Comparison of ENCODE assay signal across 9 mouse cellular contexts in genomic region chr7:63855283-63855682, GRCm38 (mm10).
A peak's percentile ranks its signal among the peaks of the same experiment; 100 is the strongest.
DNase-seq lines count a peak whose midpoint lies in the region; ATAC-seq and TF ChIP-seq lines count a peak whose summit lies in the region.
"Had no signal": no experiment of that assay in that cellular context is flagged by ENCODE, and none has a peak within 500 bp of the region (broad histone marks: within the 10 kb centered on the region; RNA-seq: fewer than 3 reads in every experiment).

No protein-coding gene starts in this region.

- no peaks in the 10 kb centered on the region for H3K36me3 ChIP-seq in intestine, postnatal 0 days (ENCODE audit: control insufficient read depth, insufficient read depth)
- H3K36me3 ChIP-seq in intestine, embryonic 15.5 days: no peaks in the 10 kb centered on the region

- 67% methylated on average over 4 of the region's 4 CpGs for WGBS in intestine, postnatal 0 days
- 62% methylated on average over 4 of the region's 4 CpGs for WGBS in intestine, embryonic 15.5 days
- 85% methylated on average over 4 of the region's 4 CpGs for WGBS in olfactory bulb, adult 2 months

- no peak for TF ChIP-seq POLR2A in olfactory bulb, adult 2 months (IDR thresholded peaks at IDR 0.05; ENCODE audit: insufficient read depth, low read depth, low read length)

- no peak for ATAC-seq in intestine, postnatal 0 days
- ATAC-seq in intestine, embryonic 15.5 days: no peak

- H3K9me3 ChIP-seq in intestine, postnatal 0 days (ENCODE audit: control insufficient read depth): no peaks in the 10 kb centered on the region
- H3K9me3 ChIP-seq in intestine, embryonic 15.5 days: no peaks in the 10 kb centered on the region

- H3K4me3 ChIP-seq in intestine, postnatal 0 days (ENCODE audit: low read depth, low read length): no peak overlapping the region
- H3K4me3 ChIP-seq in intestine, embryonic 15.5 days (replicated peaks): no peak overlapping the region
- H3K4me3 ChIP-seq in olfactory bulb, adult 2 months (ENCODE audit: insufficient read depth, low read depth, low read length): no peak overlapping the region
- H3K4me3 ChIP-seq: erythroblast, embryonic 14.5 days had no signal

- DNase-seq in adrenal gland, adult 2 months: peak; percentile 83
- DNase-seq in embryo, embryonic 11.5 days (ENCODE audit: low read depth, low spot score): peak; percentile 26
- DNase-seq in induced T-regulatory cell, adult 2 months (ENCODE audit: low read depth): peak; percentile 83
- DNase-seq in left cerebral cortex, postnatal 4 days: peak; percentile 61
- DNase-seq in thymus, postnatal 0 days (ENCODE audit: low spot score): peak; percentile 76

- intact Hi-C loops in left cerebral cortex, postnatal 4 days (cut with DNase I): loop anchor here (10.0 kb wide), 1 partner anchor 80 kb away; the partner anchor contains the start of gene Klf13

- no peaks in the 10 kb centered on the region for H3K4me1 ChIP-seq in intestine, postnatal 0 days (replicated peaks; ENCODE audit: control insufficient read depth, insufficient read depth, low read length)
- H3K4me1 ChIP-seq in intestine, embryonic 15.5 days (replicated peaks): no peaks in the 10 kb centered on the region
- H3K4me1 ChIP-seq in olfactory bulb, adult 2 months (ENCODE audit: control insufficient read depth, insufficient read depth, low read length): peaks cover 14% of the 10 kb centered on the region

- H3K9ac ChIP-seq in intestine, postnatal 0 days (ENCODE audit: low read depth, low read length): no peak overlapping the region
- H3K9ac ChIP-seq in intestine, embryonic 15.5 days: no peak overlapping the region

- peak; percentile 87 for TF ChIP-seq CTCF in intestine, postnatal 0 days (IDR thresholded peaks at IDR 0.05; ENCODE audit: low read depth)
- TF ChIP-seq CTCF in olfactory bulb, adult 2 months (IDR thresholded peaks at IDR 0.05; ENCODE audit: insufficient read depth, low read depth, low read length): peak; percentile 44; the same call in 1 of the 2 replicates

- no peak overlapping the region for H3K4me2 ChIP-seq in intestine, postnatal 0 days (replicated peaks; ENCODE audit: low read depth)
- no peak overlapping the region for H3K4me2 ChIP-seq in intestine, embryonic 15.5 days (replicated peaks)

- no peak overlapping the region for H3K27ac ChIP-seq in intestine, postnatal 0 days (ENCODE audit: low read depth, low read length)
- no peak overlapping the region for H3K27ac ChIP-seq in intestine, embryonic 15.5 days
- H3K27ac ChIP-seq in olfactory bulb, adult 2 months (ENCODE audit: insufficient read depth, low read depth, low read length): no peak overlapping the region

- no peaks in the 10 kb centered on the region for H3K27me3 ChIP-seq in intestine, postnatal 0 days (replicated peaks; ENCODE audit: control insufficient read depth, insufficient read depth, low read length)
- H3K27me3 ChIP-seq in intestine, embryonic 15.5 days (replicated peaks): no peaks in the 10 kb centered on the region

Comparison
In these comparisons a context has a peak if more than half of its experiments do, and no peak if none do; other contexts are left out.
1. DNase-seq: peak in every context shown above with its lines; median percentile 83 in adrenal gland, adult 2 months; 83 in induced T-regulatory cell, adult 2 months; 76 in thymus, postnatal 0 days; 61 in left cerebral cortex, postnatal 4 days; 26 in embryo, embryonic 11.5 days.